Mouse (Mus musculus): Measurements from ENCODE around the gene Nkain4.

- no peak for TF ChIP-seq CTCF (IDR thresholded peaks at IDR 0.05; ENCODE audit: low read depth)
- no peak for TF ChIP-seq EP300 (IDR thresholded peaks at IDR 0.05; ENCODE audit: low read depth)
Observed at GRCm38 (mm10) chr2:180996905-180997304, 42.4 kb upstream of the Nkain4 start.
